Comparison of ENCODE assay signal across 23 mouse cellular contexts in the genomic region with DNA sequence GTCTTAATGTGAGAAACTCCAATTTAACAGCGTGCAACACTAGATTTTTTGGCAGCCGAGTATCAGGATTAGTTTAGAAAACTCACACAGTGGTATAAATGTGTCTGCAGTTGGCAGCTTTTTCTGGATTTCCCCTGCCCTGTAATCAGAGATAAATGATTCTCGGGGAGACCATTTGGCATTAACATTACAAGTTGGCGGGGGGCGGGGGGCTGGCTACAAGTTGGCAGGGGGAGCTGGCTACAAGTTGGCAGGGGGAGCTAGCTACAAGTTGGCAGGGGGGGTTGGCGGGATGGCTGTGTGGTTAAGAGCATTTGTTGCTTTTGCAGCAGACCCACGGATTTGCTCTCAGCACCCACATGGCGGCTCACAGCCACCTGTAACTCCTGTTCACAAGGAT. TPM values are rescaled to one million over a fixed set of nuclear protein-coding genes. Genes with fewer than 3 reads are reported as not detected.
DNase-seq lines count a peak whose midpoint lies in the region; ATAC-seq lines count a peak whose summit lies in the region.
"Had no signal": no experiment of that assay in that cellular context is flagged by ENCODE, and none has a peak within 500 bp of the region (broad histone marks: within the 10 kb centered on the region; RNA-seq: fewer than 3 reads in every experiment).

No protein-coding gene starts in this region.

- no peak overlapping the region for H3K4me3 ChIP-seq in forebrain, embryonic 14.5 days (ENCODE audit: low read depth, low read length)
- no peak overlapping the region for H3K4me3 ChIP-seq in forebrain, embryonic 10.5 days
- H3K4me3 ChIP-seq in midbrain, embryonic 11.5 days (ENCODE audit: low read depth, low read length), result no peak overlapping the region
- H3K4me3 ChIP-seq in midbrain, embryonic 10.5 days, result no peak overlapping the region
- H3K4me3 ChIP-seq: limb, embryonic 13.5 days; liver, embryonic 15.5 days; myocyte had no signal

- H3K27ac ChIP-seq in forebrain, embryonic 14.5 days (ENCODE audit: low read depth, low read length), result no peak overlapping the region
- no peak overlapping the region for H3K27ac ChIP-seq in forebrain, embryonic 10.5 days
- no peak overlapping the region for H3K27ac ChIP-seq in midbrain, embryonic 11.5 days (ENCODE audit: low read depth, low read length)
- H3K27ac ChIP-seq in midbrain, embryonic 10.5 days (replicated peaks), result no peak overlapping the region
- H3K27ac ChIP-seq: limb, embryonic 13.5 days; liver, embryonic 15.5 days had no signal

- H3K9ac ChIP-seq in forebrain, embryonic 14.5 days (ENCODE audit: low read length), result no peak overlapping the region
- H3K9ac ChIP-seq in midbrain, embryonic 11.5 days (ENCODE audit: low read length), result no peak overlapping the region
- H3K9ac ChIP-seq: limb, embryonic 13.5 days; liver, embryonic 15.5 days had no signal

- H3K9me3 ChIP-seq in forebrain, embryonic 14.5 days (replicated peaks; ENCODE audit: control insufficient read depth, low read length), result no peaks in the 10 kb centered on the region
- H3K9me3 ChIP-seq in forebrain, embryonic 10.5 days, result no peaks in the 10 kb centered on the region
- no peaks in the 10 kb centered on the region for H3K9me3 ChIP-seq in midbrain, embryonic 11.5 days (ENCODE audit: control insufficient read depth, low read length)
- H3K9me3 ChIP-seq in midbrain, embryonic 10.5 days (replicated peaks), result no peaks in the 10 kb centered on the region
- H3K9me3 ChIP-seq: limb, embryonic 13.5 days; liver, embryonic 15.5 days had no signal

- H3K27me3 ChIP-seq in forebrain, embryonic 14.5 days (replicated peaks; ENCODE audit: control insufficient read depth, insufficient read depth, low read length), result no peaks in the 10 kb centered on the region
- no peaks in the 10 kb centered on the region for H3K27me3 ChIP-seq in forebrain, embryonic 10.5 days (ENCODE audit: poor library complexity, severe bottlenecking)
- H3K27me3 ChIP-seq in midbrain, embryonic 11.5 days (ENCODE audit: control insufficient read depth, insufficient read depth, low read length), result no peaks in the 10 kb centered on the region
- no peaks in the 10 kb centered on the region for H3K27me3 ChIP-seq in midbrain, embryonic 10.5 days (ENCODE audit: low read depth, poor library complexity, severe bottlenecking)
- H3K27me3 ChIP-seq: limb, embryonic 13.5 days; Patski had no signal

- no peak overlapping the region for H3K4me2 ChIP-seq in forebrain, embryonic 14.5 days (ENCODE audit: low read length)
- no peak overlapping the region for H3K4me2 ChIP-seq in midbrain, embryonic 11.5 days
- H3K4me2 ChIP-seq: heart, embryonic 11.5 days; limb, embryonic 13.5 days; liver, embryonic 15.5 days had no signal

- H3K36me3 ChIP-seq in forebrain, embryonic 14.5 days (ENCODE audit: control insufficient read depth, insufficient read depth, low read length), result no peaks in the 10 kb centered on the region
- no peaks in the 10 kb centered on the region for H3K36me3 ChIP-seq in forebrain, embryonic 10.5 days (replicated peaks)
- no peaks in the 10 kb centered on the region for H3K36me3 ChIP-seq in midbrain, embryonic 11.5 days (ENCODE audit: control insufficient read depth, insufficient read depth, low read length)
- no peaks in the 10 kb centered on the region for H3K36me3 ChIP-seq in midbrain, embryonic 10.5 days
- H3K36me3 ChIP-seq: limb, embryonic 13.5 days; liver, embryonic 15.5 days had no signal

- ATAC-seq in forebrain, embryonic 14.5 days, result peak; percentile 57; the same call in 1 of the 2 replicates
- no peak for ATAC-seq in midbrain, embryonic 11.5 days (ENCODE audit: low FRiP score)
- ATAC-seq: Patski had no signal

- peak; percentile 81 for DNase-seq in forebrain, embryonic 14.5 days (ENCODE audit: low spot score)
- no peak for DNase-seq in forebrain, embryonic 10.5 days (ENCODE audit: extremely low spot score, low spot score)
- DNase-seq in midbrain, embryonic 11.5 days (ENCODE audit: low spot score, missing footprints), result peak; percentile 62
- DNase-seq in midbrain, embryonic 10.5 days (ENCODE audit: low spot score), result no peak
- DNase-seq in layer of hippocampus, adult 18-20 months (ENCODE audit: low spot score in 2 of 2), result peak; percentile 28 to 69
- DNase-seq in right cerebral cortex, postnatal 10 days (ENCODE audit: low spot score in 2 of 2), result peak; percentile 69 to 70
- DNase-seq in adrenal gland, postnatal 14 days, result no peak
- DNase-seq in lung, adult 18-20 months, result no peak
- DNase-seq: B cell, adult 2 months; cerebellum, adult 8-10 months; gastrocnemius, postnatal 25 days; kidney, adult 8-10 months; lung, postnatal 14 days had no signal

- WGBS in forebrain, embryonic 14.5 days, result 59% methylated on average over 8 of the region's 8 CpGs
- 85% methylated on average over 8 of the region's 8 CpGs for WGBS in forebrain, embryonic 10.5 days
- WGBS in midbrain, embryonic 11.5 days, result 86% methylated on average over 8 of the region's 8 CpGs
- WGBS in midbrain, embryonic 10.5 days, result 85% methylated on average over 8 of the region's 8 CpGs

- H3K4me1 ChIP-seq in forebrain, embryonic 14.5 days (ENCODE audit: control insufficient read depth, insufficient read depth, low read length), result no peaks in the 10 kb centered on the region
- no peaks in the 10 kb centered on the region for H3K4me1 ChIP-seq in forebrain, embryonic 10.5 days
- H3K4me1 ChIP-seq in midbrain, embryonic 11.5 days (ENCODE audit: control insufficient read depth, insufficient read depth, low read length), result no peaks in the 10 kb centered on the region
- H3K4me1 ChIP-seq in midbrain, embryonic 10.5 days, result no peaks in the 10 kb centered on the region
- H3K4me1 ChIP-seq: limb, embryonic 13.5 days; liver, embryonic 15.5 days had no signal

RNA-seq across cellular contexts. Expression of a gene that starts 1.1 kb away (rescaled TPM):
- polyA plus RNA-seq in forebrain, embryonic 14.5 days (2014; fragmentation: Nextera tagmentation; extraction: Ambion mirVana), result not detected in 2 replicates
- not detected in 2 replicates for polyA plus RNA-seq in forebrain, embryonic 10.5 days (2016; fragmentation: Nextera tagmentation; extraction: Ambion mirVana)
- not detected in 2 replicates for polyA plus RNA-seq in midbrain, embryonic 11.5 days (2014; fragmentation: Nextera tagmentation; extraction: Ambion mirVana)
- polyA plus RNA-seq in midbrain, embryonic 10.5 days (2016; fragmentation: Nextera tagmentation; extraction: Ambion mirVana), result not detected in 2 replicates
- not detected for total RNA-seq in layer of hippocampus, adult 18-20 months (2021)
- not detected in 2 replicates for total RNA-seq in adrenal gland, postnatal 14 days (2021)
- total RNA-seq: gastrocnemius, postnatal 25 days; heart, postnatal 25 days had no signal
- polyA plus RNA-seq: heart, embryonic 11.5 days; large intestine, adult 2 months; limb, embryonic 13.5 days; liver, embryonic 15.5 days; myocyte; Patski; small intestine, adult 2 months; stomach, embryonic 14.5 days; thymus, postnatal 0 days had no signal

RNA-seq across cellular contexts. Expression of a gene that starts 8.3 kb away (rescaled TPM):
- polyA plus RNA-seq in forebrain, embryonic 14.5 days (2014; fragmentation: Nextera tagmentation; extraction: Ambion mirVana), result not detected in 2 replicates
- polyA plus RNA-seq in forebrain, embryonic 10.5 days (2016; fragmentation: Nextera tagmentation; extraction: Ambion mirVana), result not detected in 2 replicates
- not detected in 2 replicates for polyA plus RNA-seq in midbrain, embryonic 11.5 days (2014; fragmentation: Nextera tagmentation; extraction: Ambion mirVana)
- polyA plus RNA-seq in midbrain, embryonic 10.5 days (2016; fragmentation: Nextera tagmentation; extraction: Ambion mirVana), result not detected in 2 replicates
- not detected for total RNA-seq in layer of hippocampus, adult 18-20 months (2021)
- not detected in 2 replicates for total RNA-seq in adrenal gland, postnatal 14 days (2021)
- total RNA-seq: gastrocnemius, postnatal 25 days; heart, postnatal 25 days had no signal
- polyA plus RNA-seq: heart, embryonic 11.5 days; large intestine, adult 2 months; limb, embryonic 13.5 days; liver, embryonic 15.5 days; myocyte; Patski; small intestine, adult 2 months; stomach, embryonic 14.5 days; thymus, postnatal 0 days had no signal

RNA-seq across cellular contexts. Expression of a gene that starts 16.3 kb away (rescaled TPM):
- not detected in 2 replicates for polyA plus RNA-seq in forebrain, embryonic 14.5 days (2014; fragmentation: Nextera tagmentation; extraction: Ambion mirVana)
- not detected in 2 replicates for polyA plus RNA-seq in forebrain, embryonic 10.5 days (2016; fragmentation: Nextera tagmentation; extraction: Ambion mirVana)
- not detected in 2 replicates for polyA plus RNA-seq in midbrain, embryonic 11.5 days (2014; fragmentation: Nextera tagmentation; extraction: Ambion mirVana)
- polyA plus RNA-seq in midbrain, embryonic 10.5 days (2016; fragmentation: Nextera tagmentation; extraction: Ambion mirVana), result not detected in 2 replicates
- total RNA-seq in layer of hippocampus, adult 18-20 months (2021), result not detected
- total RNA-seq in adrenal gland, postnatal 14 days (2021), result not detected in 2 replicates
- total RNA-seq: gastrocnemius, postnatal 25 days; heart, postnatal 25 days had no signal
- polyA plus RNA-seq: heart, embryonic 11.5 days; large intestine, adult 2 months; limb, embryonic 13.5 days; liver, embryonic 15.5 days; myocyte; small intestine, adult 2 months; stomach, embryonic 14.5 days; thymus, postnatal 0 days had no signal

RNA-seq across cellular contexts. Expression of a gene that starts 23.2 kb away (rescaled TPM):
- polyA plus RNA-seq in forebrain, embryonic 14.5 days (2014; fragmentation: Nextera tagmentation; extraction: Ambion mirVana), result not detected in 2 replicates
- not detected in 2 replicates for polyA plus RNA-seq in forebrain, embryonic 10.5 days (2016; fragmentation: Nextera tagmentation; extraction: Ambion mirVana)
- 0.04 TPM in 1 of 2 replicates, not detected in the other for polyA plus RNA-seq in midbrain, embryonic 11.5 days (2014; fragmentation: Nextera tagmentation; extraction: Ambion mirVana)
- polyA plus RNA-seq in midbrain, embryonic 10.5 days (2016; fragmentation: Nextera tagmentation; extraction: Ambion mirVana), result 0.06 TPM in 1 of 2 replicates, not detected in the other
- under 1 TPM; 0.10 to 0.18 TPM for total RNA-seq in layer of hippocampus, adult 18-20 months (2021)
- total RNA-seq in adrenal gland, postnatal 14 days (2021), result 0.15 TPM in 1 of 2 replicates, not detected in the other
- total RNA-seq: heart, postnatal 25 days had no signal
- polyA plus RNA-seq: large intestine, adult 2 months; liver, embryonic 15.5 days; myocyte; Patski; small intestine, adult 2 months; thymus, postnatal 0 days had no signal

RNA-seq across cellular contexts. Expression of a gene that starts 32.4 kb away (rescaled TPM):
- not detected in 2 replicates for polyA plus RNA-seq in forebrain, embryonic 14.5 days (2014; fragmentation: Nextera tagmentation; extraction: Ambion mirVana)
- polyA plus RNA-seq in forebrain, embryonic 10.5 days (2016; fragmentation: Nextera tagmentation; extraction: Ambion mirVana), result not detected in 2 replicates
- not detected in 2 replicates for polyA plus RNA-seq in midbrain, embryonic 11.5 days (2014; fragmentation: Nextera tagmentation; extraction: Ambion mirVana)
- polyA plus RNA-seq in midbrain, embryonic 10.5 days (2016; fragmentation: Nextera tagmentation; extraction: Ambion mirVana), result not detected in 2 replicates
- not detected for total RNA-seq in layer of hippocampus, adult 18-20 months (2021)
- total RNA-seq in adrenal gland, postnatal 14 days (2021), result not detected in 2 replicates
- total RNA-seq: gastrocnemius, postnatal 25 days; heart, postnatal 25 days had no signal
- polyA plus RNA-seq: heart, embryonic 11.5 days; large intestine, adult 2 months; limb, embryonic 13.5 days; liver, embryonic 15.5 days; myocyte; Patski; small intestine, adult 2 months; stomach, embryonic 14.5 days; thymus, postnatal 0 days had no signal

Comparison
In these comparisons a context has a peak if more than half of its experiments do, and no peak if none do; other contexts are left out.
1. DNase-seq: peak in forebrain, embryonic 14.5 days (single experiment), midbrain, embryonic 11.5 days (single experiment), layer of hippocampus, adult 18-20 months (2 of 2) and right cerebral cortex, postnatal 10 days (2 of 2); none in forebrain, embryonic 10.5 days (single experiment), midbrain, embryonic 10.5 days (single experiment), adrenal gland, postnatal 14 days (single experiment) and lung, adult 18-20 months (0 of 2).